Mouse (Mus musculus) leukemia stem cell, adult 10-12 weeks (primary cell): ENCODE measurements around the gene Dnajc13. TPM values are rescaled to one million over a fixed set of nuclear protein-coding genes. Genes with fewer than 3 reads are reported as not detected.

ENCODE experiments used
- polyA plus RNA-seq: library from polyadenylated mRNA; stranded (reverse); fragments of >175 nt; gene quantifications from 2 replicates; pipeline ENCODE4 v1.2.3, GENCODE M21; 2012; ENCODE audit warnings: low replicate concordance

Gene Dnajc13
- 20.9 and 36.3 TPM in 2 replicates for polyA plus RNA-seq

GRCm38 (mm10) chr9:104262823-104263352, at the start of gene Dnajc13:
Gene Dnajc13, minus strand, starts transcription at chr9:104262930.

GRCm38 (mm10) chr9:104126833-104127232, 135.9 kb downstream of the Dnajc13 start, which contains the start of gene Ackr4:
Gene Ackr4, minus strand, starts transcription at chr9:104126933.

Other genes starting within 250 kb of the Dnajc13 start
- gene Gm28305, start 222.3 kb downstream of the Dnajc13 start, polyA plus RNA-seq: not detected in 2 replicates
- 3.4 and 5.0 TPM in 2 replicates for gene Uba5, start 199.8 kb downstream of the Dnajc13 start, polyA plus RNA-seq
- 0.81 and 15.6 TPM in 2 replicates for gene Acad11, start 199.6 kb downstream of the Dnajc13 start, polyA plus RNA-seq
- not detected in 2 replicates for gene Ackr4, start 136.0 kb downstream of the Dnajc13 start, polyA plus RNA-seq
- 0.76 TPM in 1 of 2 replicates, not detected in the other for gene Acpp, start 74.8 kb upstream of the Dnajc13 start, polyA plus RNA-seq